Mouse (Mus musculus) testis, adult 2 months (tissue): Measurements from ENCODE around the gene Tbx10. TPM values are rescaled to one million over a fixed set of nuclear protein-coding genes. Genes with fewer than 3 reads are reported as not detected.
A peak's percentile ranks its signal among the peaks of the same experiment; 100 is the strongest.

ENCODE experiments used
- H3K27ac ChIP-seq: fragments of 200-500 bp; 2 replicates; pipeline ENCODE4 v1.5.1; 2012; ENCODE audit warnings: low read depth, low read length; ENCODE audit not compliant: control insufficient read depth, insufficient read depth
- H3K27me3 ChIP-seq: fragments of 200-500 bp; 2 replicates; pipeline ENCODE4 v1.6.1; 2012; ENCODE audit warnings: mild to moderate bottlenecking, low read length, moderate library complexity; ENCODE audit not compliant: control insufficient read depth, insufficient read depth
- H3K36me3 ChIP-seq: fragments of 200-500 bp; 2 replicates; pipeline ENCODE4 v1.6.1; 2012; ENCODE audit warnings: mild to moderate bottlenecking, low read length; ENCODE audit not compliant: control insufficient read depth, insufficient read depth
- H3K4me1 ChIP-seq: fragments of 200-500 bp; 2 replicates; pipeline ENCODE4 v1.6.1; 2012; ENCODE audit warnings: low read length; ENCODE audit not compliant: control insufficient read depth, insufficient read depth
- H3K4me3 ChIP-seq: fragments of 200-500 bp; 2 replicates; pipeline ENCODE4 v1.5.1; 2012; ENCODE audit warnings: low read depth, mild to moderate bottlenecking, low read length, moderate library complexity, mixed read lengths; ENCODE audit not compliant: control insufficient read depth
- CTCF ChIP-seq: fragments of 200-500 bp; IDR thresholded peaks from 2 replicates; pipeline ENCODE4 v1.5.1; 2012; ENCODE audit warnings: low read depth, mild to moderate bottlenecking, inconsistent platforms, low read length, moderate library complexity; ENCODE audit not compliant: control insufficient read depth, insufficient read depth, insufficient replicate concordance
- POLR2A ChIP-seq: fragments of 200-500 bp; IDR thresholded peaks from 2 replicates; pipeline ENCODE4 v1.6.1; 2012; ENCODE audit warnings: low read depth, mild to moderate bottlenecking, inconsistent platforms, low read length, moderate library complexity; ENCODE audit not compliant: control insufficient read depth
- polyA plus RNA-seq: library from polyadenylated mRNA; depleted of rRNA; stranded (reverse); fragments of >200 nt; gene quantifications from 2 replicates; pipeline ENCODE4 v1.2.3, GENCODE M21; 2012

Gene Tbx10
- polyA plus RNA-seq, 1 experiment = 0.56 TPM

GRCm38 (mm10) chr19:3980917-3981316, 11.6 kb upstream of the Tbx10 start:
- H3K4me3 ChIP-seq = peak overlapping the region; percentile 41
- H3K27ac ChIP-seq = no peak overlapping the region
- peaks cover 9% of the 10 kb centered on the region for H3K4me1 ChIP-seq
- no peaks in the 10 kb centered on the region for H3K36me3 ChIP-seq
- H3K27me3 ChIP-seq = no peaks in the 10 kb centered on the region
- no peak for TF ChIP-seq POLR2A
- TF ChIP-seq CTCF = no peak

- Histone ChIP-seq H3K27me3 (no peaks in the 10 kb centered on the region), H3K4me1 (peaks cover 11% of the 10 kb centered on the region), H3K36me3 (no peaks in the 10 kb centered on the region), H3K4me3 (no peak overlapping the region), H3K27ac (no peak overlapping the region)
- TF ChIP-seq CTCF = no peak
- no peak for TF ChIP-seq POLR2A
These were observed 8.9 kb upstream of the Tbx10 start for GRCm38 (mm10) chr19:3983527-3984200.

- H3K27me3 ChIP-seq = no peaks in the 10 kb centered on the region
- H3K27ac ChIP-seq = peak overlapping the region; percentile 5; the same call in 1 of the 2 replicates
- TF ChIP-seq CTCF = no peak
- TF ChIP-seq POLR2A = no peak
- H3K4me3 ChIP-seq = no peak overlapping the region
- H3K36me3 ChIP-seq = no peaks in the 10 kb centered on the region
- peaks cover 5% of the 10 kb centered on the region for H3K4me1 ChIP-seq
These were observed 7.3 kb upstream of the Tbx10 start for GRCm38 (mm10) chr19:3985261-3985681.

DNA sequence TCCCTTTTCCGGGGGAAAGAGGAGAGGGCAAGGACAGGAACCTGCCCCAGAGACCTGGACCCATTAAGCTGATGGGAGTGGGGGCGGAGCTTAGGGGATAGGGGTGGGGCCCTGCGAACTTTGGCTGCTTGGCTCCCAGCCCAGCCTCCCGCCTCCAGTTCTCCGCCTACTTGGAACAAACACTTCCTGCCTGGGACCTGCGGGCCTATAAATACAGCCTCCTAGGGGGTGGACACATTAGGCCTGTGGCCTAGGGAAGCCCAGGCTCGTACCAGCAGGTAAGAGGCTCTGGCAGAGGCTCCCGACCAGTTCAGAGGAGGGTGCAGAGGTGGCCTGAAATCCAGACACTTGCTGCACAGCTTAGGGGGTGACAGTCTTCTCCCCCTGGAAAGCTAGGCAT, 6.2 kb upstream of the Tbx10 start, which contains the start of gene Acy3:
Gene Acy3, plus strand, starts transcription at position 237 of the 400 bp plus-strand sequence.
- peaks cover 5% of the 10 kb centered on the region for H3K4me1 ChIP-seq
- no peak within 1 kb of the TSS for H3K4me3 ChIP-seq
- peak within 1 kb of the TSS; percentile 47 for H3K27ac ChIP-seq
- no peaks in the 10 kb centered on the region for H3K36me3 ChIP-seq
- TF ChIP-seq POLR2A (peak; percentile 22; the same call in 1 of the 2 replicates), CTCF (no peak)
- no peaks in the 10 kb centered on the region for H3K27me3 ChIP-seq

GRCm38 (mm10) chr19:3988066-3988465, 4.5 kb upstream of the Tbx10 start:
- Histone ChIP-seq H3K4me3 (no peak overlapping the region), H3K27ac (no peak overlapping the region), H3K27me3 (no peaks in the 10 kb centered on the region), H3K4me1 (peaks cover 5% of the 10 kb centered on the region), H3K36me3 (no peaks in the 10 kb centered on the region)
- no peak for TF ChIP-seq CTCF
- TF ChIP-seq POLR2A = no peak

DNA sequence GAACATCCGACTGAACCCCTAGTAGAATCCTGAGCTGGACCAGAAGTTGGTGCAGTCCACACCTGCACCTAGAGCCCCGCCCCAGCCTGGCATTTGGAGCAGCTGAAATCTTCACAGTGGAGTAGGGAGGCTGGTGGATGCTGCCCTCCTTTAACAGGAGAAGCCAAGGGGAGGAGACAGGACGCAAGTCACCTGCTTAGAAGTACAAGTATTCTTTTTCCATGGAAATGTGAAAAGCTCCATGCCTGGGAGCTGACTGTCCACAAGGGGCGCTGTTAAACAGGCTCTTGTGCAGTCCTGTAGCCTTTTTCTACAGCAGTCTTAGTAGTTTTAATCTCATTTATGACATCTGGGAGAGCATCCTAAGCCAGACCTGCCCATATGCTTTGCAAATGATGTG, 3.8 kb upstream of the Tbx10 start:
- TF ChIP-seq CTCF = no peak
- TF ChIP-seq POLR2A = no peak
- no peaks in the 10 kb centered on the region for H3K27me3 ChIP-seq
- H3K4me1 ChIP-seq = peaks cover 5% of the 10 kb centered on the region
- no peaks in the 10 kb centered on the region for H3K36me3 ChIP-seq
- H3K4me3 ChIP-seq = no peak overlapping the region
- H3K27ac ChIP-seq = no peak overlapping the region

GRCm38 (mm10) chr19:3990804-3991203, 1.7 kb upstream of the Tbx10 start:
- no peaks in the 10 kb centered on the region for H3K36me3 ChIP-seq
- TF ChIP-seq POLR2A = no peak
- no peak for TF ChIP-seq CTCF
- no peaks in the 10 kb centered on the region for H3K27me3 ChIP-seq
- no peak overlapping the region for H3K27ac ChIP-seq
- peaks cover 2% of the 10 kb centered on the region for H3K4me1 ChIP-seq
- H3K4me3 ChIP-seq = no peak overlapping the region

DNA sequence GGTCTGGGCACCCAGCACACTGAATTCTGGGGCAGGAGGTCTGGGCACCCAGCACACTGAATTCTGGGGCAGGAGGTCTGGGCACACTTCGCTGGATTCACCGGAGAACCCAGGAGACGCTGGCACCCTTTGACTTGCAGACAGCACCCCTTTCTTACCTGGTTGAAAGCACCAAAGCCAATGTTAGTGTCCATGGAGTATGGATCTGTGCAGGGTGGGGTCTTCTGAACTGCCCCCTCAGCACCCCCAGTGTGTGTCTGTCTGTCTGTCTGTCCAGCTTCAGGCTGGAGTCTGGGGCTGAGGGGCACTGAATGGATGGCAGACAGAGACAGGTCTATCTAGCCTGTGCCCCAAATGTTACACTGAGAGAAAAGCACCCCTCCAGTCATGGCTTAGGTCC, 990 bp upstream of the Tbx10 start:
- Histone ChIP-seq H3K4me1 (peaks cover 2% of the 10 kb centered on the region; the same call in 1 of the 2 replicates), H3K36me3 (no peaks in the 10 kb centered on the region), H3K27ac (no peak overlapping the region), H3K4me3 (no peak overlapping the region), H3K27me3 (no peaks in the 10 kb centered on the region)
- TF ChIP-seq POLR2A = no peak
- TF ChIP-seq CTCF = no peak
